Mouse (Mus musculus) ES-E14 (cell line): ENCODE results near the gene Higd1c.
"Not testable (repeated sequence)": the region's sequence is repeated elsewhere in the genome, so short reads cannot be mapped to it uniquely, and the experiment has no call there.

ENCODE experiments used
- CHD2 ChIP-seq: IDR thresholded peaks from 2 replicates; pipeline ENCODE4 v1.6.1; 2014; ENCODE audit warnings: mild to moderate bottlenecking, low read depth, low read length, inconsistent platforms
- ZNF384 ChIP-seq: IDR thresholded peaks from 2 replicates; pipeline ENCODE4 v1.6.1; 2012; ENCODE audit warnings: low read depth, low read length, inconsistent platforms

DNA sequence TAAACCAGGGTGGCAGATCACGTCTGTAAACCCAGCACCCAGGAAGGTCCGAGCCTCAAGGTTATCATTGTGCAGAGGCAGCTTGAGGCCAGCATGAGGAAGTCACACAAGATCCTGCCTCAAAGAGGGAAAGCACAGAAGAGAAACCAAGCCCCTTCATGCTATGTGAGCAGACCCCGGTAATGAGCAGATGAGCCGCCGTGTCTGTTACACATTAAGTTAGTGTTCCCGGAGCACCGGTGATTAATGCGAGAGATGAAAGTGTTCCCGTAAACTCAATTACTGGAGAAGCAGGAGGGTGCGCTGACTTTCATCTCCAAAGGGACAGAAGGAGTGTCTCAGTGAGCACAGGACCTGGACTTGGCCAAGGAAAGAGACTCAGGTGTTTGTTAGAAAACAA, 35.0 kb upstream of the Higd1c start:
- TF ChIP-seq ZNF384, CHD2: not testable (repeated sequence)
